Mouse (Mus musculus) forebrain, embryonic 13.5 days (tissue): ENCODE measurements around the gene Katnbl1. TPM values are rescaled to one million over a fixed set of nuclear protein-coding genes. Genes with fewer than 3 reads are reported as not detected.
A peak's percentile ranks its signal among the peaks of the same experiment; 100 is the strongest.
"Not testable (repeated sequence)": the region's sequence is repeated elsewhere in the genome, so short reads cannot be mapped to it uniquely, and the experiment has no call there.

Experiments used
- ATAC-seq: fragments of 200-750 bp; cut with Nextera tagmentation; 2 replicates; pipeline ENCODE4 v1.8.0; 2017
- H3K27ac ChIP-seq: fragments of 300-500 bp; sonication (generic); 2 replicates; pipeline ENCODE4 v1.5.1; 2015; ENCODE audit warnings: inconsistent platforms, mild to moderate bottlenecking, moderate library complexity
- H3K27me3 ChIP-seq: fragments of 300-500 bp; sonication (generic); 2 replicates; pipeline ENCODE4 v1.6.1; 2015; ENCODE audit warnings: mild to moderate bottlenecking, inconsistent platforms
- H3K36me3 ChIP-seq: fragments of 300-500 bp; sonication (generic); 2 replicates; pipeline ENCODE4 v1.6.1; 2015; ENCODE audit warnings: mild to moderate bottlenecking, inconsistent platforms; ENCODE audit not compliant: poor library complexity, severe bottlenecking
- H3K4me1 ChIP-seq: fragments of 300-500 bp; sonication (generic); 2 replicates; pipeline ENCODE4 v1.6.1; 2015; ENCODE audit warnings: inconsistent platforms
- H3K4me2 ChIP-seq: fragments of 300-500 bp; sonication (generic); 2 replicates; pipeline ENCODE4 v1.6.1; 2015; ENCODE audit warnings: inconsistent platforms, mild to moderate bottlenecking, moderate library complexity
- H3K4me3 ChIP-seq: fragments of 300-500 bp; sonication (generic); 2 replicates; pipeline ENCODE4 v1.5.1; 2015; ENCODE audit warnings: mild to moderate bottlenecking, inconsistent platforms
- H3K9ac ChIP-seq: fragments of 300-500 bp; sonication (generic); 2 replicates; pipeline ENCODE4 v1.6.1; 2015; ENCODE audit warnings: mild to moderate bottlenecking, inconsistent platforms
- H3K9me3 ChIP-seq: fragments of 300-500 bp; sonication (generic); replicated peaks from 2 replicates; pipeline ENCODE4 v1.6.1; 2016; ENCODE audit warnings: inconsistent platforms
- WGBS: fragments of 180-500 bp; shearing (Covaris S2); methylation state at CpG from one replicate; pipeline ENCODE4 v1.1.7; 2015; 5-methylcytosine and 5-hydroxymethylcytosine counted together
- polyA plus RNA-seq: library from polyadenylated mRNA; unstranded; fragments of >200 nt; fragmentation: Nextera tagmentation; extraction: Ambion mirVana; gene quantifications from 2 replicates; pipeline ENCODE4 v1.2.1, GENCODE M21; 2015

Gene Katnbl1
- polyA plus RNA-seq, 1 experiment from 2014 or later = 46.2 TPM

DNA sequence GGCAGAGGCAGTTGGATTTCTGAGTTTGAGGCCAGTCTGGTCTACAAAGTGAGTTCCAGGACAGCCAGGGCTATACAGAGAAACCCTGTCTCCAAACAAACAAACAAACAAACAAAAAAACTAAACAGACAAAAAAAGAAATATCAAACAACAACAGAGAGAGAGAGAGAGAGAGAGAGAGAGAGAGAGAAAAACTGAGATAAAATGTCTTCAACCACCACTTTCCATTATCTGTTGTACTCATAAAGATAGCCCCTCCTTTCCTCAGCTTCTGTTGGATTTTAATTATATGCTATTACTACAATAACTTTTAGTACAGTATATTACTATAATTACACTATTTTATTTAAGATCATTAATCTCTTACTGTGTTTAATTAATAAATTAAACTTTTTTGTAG is 73.5 kb downstream of the Katnbl1 start:
- not testable (repeated sequence) for H3K9me3 ChIP-seq, H3K4me2 ChIP-seq, H3K36me3 ChIP-seq, ATAC-seq, H3K9ac ChIP-seq, H3K27ac ChIP-seq, H3K27me3 ChIP-seq, H3K4me3 ChIP-seq
- H3K4me1 ChIP-seq = peaks cover 18% of the 10 kb centered on the region

DNA sequence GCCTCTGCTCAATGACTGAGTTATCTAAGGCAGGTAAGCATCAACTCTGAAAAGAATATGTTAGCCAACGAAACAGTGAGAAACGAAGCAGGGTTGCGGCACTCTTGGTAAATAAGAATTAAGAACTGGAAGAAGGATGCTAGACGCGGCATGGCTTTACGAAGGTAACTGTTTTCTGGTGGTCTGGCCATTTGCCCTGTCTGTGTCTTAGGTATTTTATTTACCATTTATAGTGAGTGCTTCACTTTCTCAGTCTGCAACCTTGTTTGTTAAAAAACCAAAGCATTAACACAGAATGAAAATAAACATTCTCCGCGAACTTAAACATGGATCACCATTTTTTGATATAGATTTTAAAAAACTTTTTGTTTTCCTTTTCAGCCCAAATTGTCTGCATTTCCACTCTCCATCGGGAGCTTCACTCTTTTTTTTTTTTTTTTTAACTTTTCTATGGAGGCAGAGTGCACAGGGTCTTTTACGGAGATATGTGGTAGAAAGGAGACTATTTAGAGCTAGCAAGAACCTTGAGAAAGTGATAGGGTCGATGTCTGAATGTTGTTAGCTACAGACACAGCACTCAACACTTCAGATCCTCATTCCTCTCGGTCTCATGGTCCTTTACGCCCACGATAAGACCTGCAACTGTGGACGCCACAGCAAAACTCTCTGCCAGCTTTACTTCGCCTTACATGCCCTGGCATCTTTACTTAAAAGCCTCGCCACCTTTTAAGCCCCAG is 75.3 kb downstream of the Katnbl1 start:
- Histone ChIP-seq H3K36me3 (no peaks in the 10 kb centered on the region), H3K27ac (peak overlapping the region; percentile 75), H3K27me3 (no peaks in the 10 kb centered on the region), H3K9me3 (no peaks in the 10 kb centered on the region), H3K4me3 (peak overlapping the region; percentile 89), H3K4me1 (peaks cover 18% of the 10 kb centered on the region), H3K4me2 (peak overlapping the region; percentile 71), H3K9ac (peak overlapping the region; percentile 91)
- 29% methylated on average over 17 of the region's 17 CpGs for WGBS
- ATAC-seq = no peak; the same call in 1 of the 2 replicates

DNA sequence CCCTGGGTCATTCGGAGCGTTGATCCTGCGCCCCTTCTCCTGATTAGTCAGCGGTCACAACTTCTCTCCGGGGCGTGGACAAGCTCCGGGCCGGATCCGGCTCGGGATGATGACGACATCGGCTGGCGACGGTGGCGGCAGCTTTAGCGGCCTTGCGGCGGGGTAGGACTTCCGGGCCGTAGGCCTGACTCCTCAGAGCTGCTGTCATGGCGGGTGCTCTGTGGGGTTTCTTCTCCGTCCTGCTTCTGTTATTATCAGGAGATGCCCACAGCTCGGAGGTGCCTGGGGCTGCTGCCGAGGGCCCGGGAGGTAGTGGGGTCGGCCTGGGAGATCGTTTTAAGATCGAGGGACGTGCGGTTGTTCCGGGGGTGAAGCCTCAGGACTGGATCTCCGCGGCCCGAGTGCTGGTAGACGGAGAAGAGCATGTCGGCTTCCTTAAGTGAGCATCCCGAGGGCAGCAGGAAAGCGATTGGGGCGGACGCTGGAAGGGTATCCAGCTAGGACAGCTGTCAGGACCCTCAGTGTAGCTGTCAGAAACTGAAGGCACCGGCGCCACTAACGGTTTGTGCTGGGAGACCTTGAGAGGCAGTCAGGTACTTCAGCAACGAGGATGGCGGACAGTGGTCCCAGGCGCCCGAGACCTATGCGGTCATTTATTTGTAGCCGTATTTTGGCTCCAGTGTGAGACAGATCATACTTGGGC is 76.0 kb downstream of the Katnbl1 start, which contains the start of gene Emc7:
TSS of gene Emc7 (plus strand) at position 136 of the 703 bp plus-strand sequence.
- Histone ChIP-seq H3K4me3 (peak within 1 kb of the TSS; percentile 89), H3K36me3 (peaks cover 2% of the 10 kb centered on the region; the same call in 1 of the 2 replicates), H3K4me1 (peaks cover 18% of the 10 kb centered on the region), H3K27me3 (no peaks in the 10 kb centered on the region), H3K4me2 (peak within 1 kb of the TSS; percentile 71), H3K27ac (peak within 1 kb of the TSS; percentile 75), H3K9me3 (no peaks in the 10 kb centered on the region), H3K9ac (peak within 1 kb of the TSS; percentile 91)
- under 1% methylated on average over 49 of the region's 49 CpGs for WGBS
- ATAC-seq = peak; percentile 98

DNA sequence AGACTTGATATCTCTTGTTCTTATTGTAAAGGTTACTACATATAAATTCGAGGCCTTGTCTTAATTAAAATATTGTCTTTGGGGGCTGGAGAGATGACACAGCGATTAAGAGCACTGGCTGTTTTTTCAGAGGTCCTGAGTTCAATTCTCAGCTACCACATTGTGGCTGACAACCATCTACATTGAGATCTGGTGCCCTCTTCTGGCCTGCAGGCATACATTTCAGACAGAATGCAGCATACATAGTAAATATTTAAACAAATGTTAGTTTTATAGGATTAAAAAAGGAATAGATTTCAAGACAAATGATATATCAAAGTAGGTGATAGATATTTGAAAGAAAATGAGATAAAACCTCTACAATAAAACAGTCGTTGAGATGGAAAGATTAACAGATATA is 81.5 kb downstream of the Katnbl1 start:
- no peak overlapping the region for H3K4me2 ChIP-seq
- 93% methylated on average over 3 of the region's 3 CpGs for whole genome bisulfite sequencing
- no peak for ATAC-seq

More for the DNA sequence above, 81.5 kb downstream of the Katnbl1 start:
- no peak overlapping the region for H3K4me3 ChIP-seq
- H3K27ac ChIP-seq = no peak overlapping the region
- no peaks in the 10 kb centered on the region for H3K27me3 ChIP-seq
- H3K36me3 ChIP-seq = peaks cover 28% of the 10 kb centered on the region
- H3K4me1 ChIP-seq = peaks cover 13% of the 10 kb centered on the region
- H3K9me3 ChIP-seq = no peaks in the 10 kb centered on the region
- no peak overlapping the region for H3K9ac ChIP-seq

Other genes with a start within 250 kb of the Katnbl1 start
- gene Olfr1316, start 244.2 kb upstream of the Katnbl1 start, polyA plus RNA-seq = not detected in 2 replicates
- gene Olfr1317, start 238.9 kb upstream of the Katnbl1 start, polyA plus RNA-seq = not detected in 2 replicates
- 0.06 TPM in 1 of 2 replicates, not detected in the other for gene Olfr1318, start 225.0 kb upstream of the Katnbl1 start, polyA plus RNA-seq
- 9.7 and 10.6 TPM in 2 replicates for gene Lpcat4, start 139.7 kb upstream of the Katnbl1 start, polyA plus RNA-seq
- gene Nutm1, start 119.9 kb upstream of the Katnbl1 start, polyA plus RNA-seq = not detected in 2 replicates
- 180 and 196 TPM in 2 replicates for gene Nop10, start 117.3 kb upstream of the Katnbl1 start, polyA plus RNA-seq
- gene Slc12a6, start 113.4 kb upstream of the Katnbl1 start, polyA plus RNA-seq = 11.8 and 14.7 TPM in 2 replicates
- not detected in 2 replicates for gene Gm21985, start 112.9 kb upstream of the Katnbl1 start, polyA plus RNA-seq
- 139 and 147 TPM in 2 replicates for gene Emc4, start 11.2 kb upstream of the Katnbl1 start, polyA plus RNA-seq
- gene Emc7, start 75.8 kb downstream of the Katnbl1 start, polyA plus RNA-seq = 13.2 and 14.3 TPM in 2 replicates
- gene Chrm5, start 101.6 kb downstream of the Katnbl1 start, polyA plus RNA-seq = 0.35 TPM in 1 of 2 replicates, not detected in the other
- 3.1 and 4.4 TPM in 2 replicates for gene Aven, start 113.8 kb downstream of the Katnbl1 start, polyA plus RNA-seq